Mouse (Mus musculus) kidney, postnatal 0 days (tissue): ENCODE data around the gene Pxmp4. TPM values are rescaled to one million over a fixed set of nuclear protein-coding genes. Genes with fewer than 3 reads are reported as not detected.

Experiments used
- ATAC-seq: fragments of 200-750 bp; cut with Nextera tagmentation; replicated peaks from 2 replicates; pipeline ENCODE4 v1.8.0; 2017; ENCODE audit warnings: low read depth, moderate number of reproducible peaks, moderate TSS enrichment, moderate library complexity; ENCODE audit not compliant: low FRiP score
- DNase-seq: peaks from one replicate; pipeline ENCODE4 v3.0.0-alpha.2; 2016; ENCODE audit warnings: low spot score
- H3K27ac ChIP-seq: fragments of 300-500 bp; sonication (generic); 2 replicates; pipeline ENCODE4 v1.5.1; 2014; ENCODE audit warnings: mild to moderate bottlenecking
- H3K27me3 ChIP-seq: fragments of 300-500 bp; sonication (generic); 2 replicates; pipeline ENCODE4 v1.6.1; 2014; ENCODE audit warnings: low read length, mixed read lengths; ENCODE audit not compliant: insufficient read depth
- H3K36me3 ChIP-seq: fragments of 300-500 bp; sonication (generic); 2 replicates; pipeline ENCODE4 v1.6.1; 2014; ENCODE audit warnings: low read length, mixed read lengths; ENCODE audit not compliant: insufficient read depth
- H3K4me1 ChIP-seq: fragments of 300-500 bp; sonication (generic); replicated peaks from 2 replicates; pipeline ENCODE4 v1.6.1; 2014; ENCODE audit warnings: antibody characterized with exemption, low read length, mixed read lengths; ENCODE audit not compliant: insufficient read depth
- H3K4me2 ChIP-seq: fragments of 300-500 bp; sonication (generic); 2 replicates; pipeline ENCODE4 v1.6.1; 2014; ENCODE audit warnings: mild to moderate bottlenecking, low read length, moderate library complexity, mixed read lengths
- H3K4me3 ChIP-seq: fragments of 300-500 bp; sonication (generic); replicated peaks from 2 replicates; pipeline ENCODE4 v1.5.1; 2014; ENCODE audit warnings: low read depth, low read length
- H3K9ac ChIP-seq: fragments of 300-500 bp; sonication (generic); 2 replicates; pipeline ENCODE4 v1.6.1; 2014; ENCODE audit warnings: low read depth, low read length
- H3K9me3 ChIP-seq: fragments of 300-500 bp; sonication (generic); replicated peaks from 2 replicates; pipeline ENCODE4 v1.6.1; 2016; ENCODE audit warnings: low read length, inconsistent platforms, mixed read lengths
- CTCF ChIP-seq: IDR thresholded peaks from 2 replicates; pipeline ENCODE4 v1.5.1; 2016; ENCODE audit warnings: antibody characterized with exemption, low read depth, mild to moderate bottlenecking, moderate library complexity
- WGBS: fragments of 180-500 bp; shearing (Covaris S2); extraction: QIAGEN DNeasy Blood & Tissue Kit; methylation state at CpG from one replicate; pipeline ENCODE4 v1.1.7; 2014; 5-methylcytosine and 5-hydroxymethylcytosine counted together
- polyA plus RNA-seq: library from polyadenylated mRNA; unstranded; fragments of >200 nt; fragmentation: Nextera tagmentation; extraction: Ambion mirVana; gene quantifications from 2 replicates; pipeline ENCODE4 v1.2.1, GENCODE M21; 2015

Gene Pxmp4
- polyA plus RNA-seq, 1 experiment from 2014 or later: 37.9 TPM

GRCm38 (mm10) chr2:154538710-154539109 is 64.8 kb downstream of the Pxmp4 start:
- no peak overlapping the region for H3K4me3 ChIP-seq
- no peak overlapping the region for H3K9ac ChIP-seq
- TF ChIP-seq CTCF: no peak
- H3K27ac ChIP-seq: no peak overlapping the region
- H3K4me1 ChIP-seq: no peaks in the 10 kb centered on the region
- H3K36me3 ChIP-seq: peaks cover 21% of the 10 kb centered on the region
- H3K4me2 ChIP-seq: no peak overlapping the region
- ATAC-seq (no peak), DNase-seq (no peak)
- no peaks in the 10 kb centered on the region for H3K27me3 ChIP-seq
- 73% methylated on average over 3 of the region's 3 CpGs for WGBS
- no peaks in the 10 kb centered on the region for H3K9me3 ChIP-seq

- no peak for TF ChIP-seq CTCF
- Histone ChIP-seq H3K4me3 (no peak overlapping the region), H3K4me1 (no peaks in the 10 kb centered on the region), H3K4me2 (no peak overlapping the region), H3K27me3 (no peaks in the 10 kb centered on the region), H3K36me3 (peaks cover 21% of the 10 kb centered on the region), H3K9me3 (no peaks in the 10 kb centered on the region), H3K9ac (no peak overlapping the region), H3K27ac (no peak overlapping the region)
- no peak for ATAC-seq
- no peak for DNase-seq
- 62% methylated on average over 2 of the region's 2 CpGs for WGBS
Observed at GRCm38 (mm10) chr2:154538310-154538709, 65.2 kb downstream of the Pxmp4 start.

Other genes starting within 250 kb of the Pxmp4 start
- 13.9 and 25.2 TPM in 2 replicates for gene Cdk5rap1, start 230.7 kb downstream of the Pxmp4 start, polyA plus RNA-seq
- gene Snta1, start 195.6 kb downstream of the Pxmp4 start, polyA plus RNA-seq: 16.8 and 16.9 TPM in 2 replicates
- 23.6 and 26.0 TPM in 2 replicates for gene Cbfa2t2, start 167.2 kb downstream of the Pxmp4 start, polyA plus RNA-seq
- gene 1700003F12Rik, start 56.6 kb downstream of the Pxmp4 start, polyA plus RNA-seq: 0.80 and 1.1 TPM in 2 replicates
- gene Actl10, start 51.9 kb downstream of the Pxmp4 start, polyA plus RNA-seq: 0.09 TPM in 1 of 2 replicates, not detected in the other
- gene Necab3, start 44.8 kb downstream of the Pxmp4 start, polyA plus RNA-seq: 0.58 and 0.97 TPM in 2 replicates
- 9.5 and 9.6 TPM in 2 replicates for gene E2f1, start 33.8 kb downstream of the Pxmp4 start, polyA plus RNA-seq
- 0.80 and 0.82 TPM in 2 replicates for gene Zfp341, start 9.6 kb upstream of the Pxmp4 start, polyA plus RNA-seq
- 0.42 and 0.71 TPM in 2 replicates for gene 4930519P11Rik, start 9.7 kb upstream of the Pxmp4 start, polyA plus RNA-seq
- 30.0 and 34.7 TPM in 2 replicates for gene Chmp4b, start 48.0 kb upstream of the Pxmp4 start, polyA plus RNA-seq
- gene Gm14214, start 166.3 kb upstream of the Pxmp4 start, polyA plus RNA-seq: not detected in 2 replicates
- 31.6 and 33.7 TPM in 2 replicates for gene Raly, start 187.4 kb upstream of the Pxmp4 start, polyA plus RNA-seq
- 0.42 and 1.1 TPM in 2 replicates for gene a, start 187.7 kb upstream of the Pxmp4 start, polyA plus RNA-seq